15 mouse cellular contexts compared by ENCODE assay signal in genomic region chr7:40275658-40276057, GRCm38 (mm10).
DNase-seq lines count a peak whose midpoint lies in the region; ATAC-seq and TF ChIP-seq lines count a peak whose summit lies in the region.
"Had no signal": no experiment of that assay in that cellular context is flagged by ENCODE, and none has a peak within 500 bp of the region (broad histone marks: within the 10 kb centered on the region; RNA-seq: fewer than 3 reads in every experiment).

No protein-coding gene starts in this region.

- no peaks in the 10 kb centered on the region for H3K36me3 ChIP-seq in hindbrain, embryonic 10.5 days
- H3K36me3 ChIP-seq in limb, embryonic 14.5 days (ENCODE audit: control insufficient read depth, insufficient read depth, low read length), result no peaks in the 10 kb centered on the region
- no peaks in the 10 kb centered on the region for H3K36me3 ChIP-seq in kidney, embryonic 14.5 days (ENCODE audit: control insufficient read depth, insufficient read depth, low read length)
- H3K36me3 ChIP-seq: heart, embryonic 15.5 days; kidney, embryonic 15.5 days had no signal

- H3K27me3 ChIP-seq in hindbrain, embryonic 10.5 days (ENCODE audit: insufficient read depth, poor library complexity, severe bottlenecking), result no peaks in the 10 kb centered on the region
- H3K27me3 ChIP-seq in limb, embryonic 14.5 days (ENCODE audit: control insufficient read depth, insufficient read depth, low read length), result no peaks in the 10 kb centered on the region
- no peaks in the 10 kb centered on the region for H3K27me3 ChIP-seq in kidney, embryonic 14.5 days (ENCODE audit: control insufficient read depth, insufficient read depth, low read length)
- H3K27me3 ChIP-seq: heart, embryonic 15.5 days; kidney, embryonic 15.5 days had no signal

- no peak for TF ChIP-seq POLR2A in limb, embryonic 14.5 days (IDR thresholded peaks at IDR 0.05; ENCODE audit: borderline replicate concordance, extremely low read depth, insufficient read depth, insufficient read length)

- DNase-seq in heart, adult 11 months, result peak; percentile 45
- DNase-seq in heart, adult 18-20 months, result no peak
- DNase-seq in embryo, embryonic 10.5 days (ENCODE audit: low spot score), result peak; percentile 30
- DNase-seq in hindbrain, embryonic 10.5 days (ENCODE audit: low spot score), result peak; percentile 40
- peak; percentile 39 for DNase-seq in limb, embryonic 14.5 days (ENCODE audit: low spot score)
- DNase-seq in layer of hippocampus, adult 18-20 months (ENCODE audit: low spot score in 2 of 2), result no peak
- DNase-seq: B cell, adult 2 months; cerebellum, adult 2 months; gastrocnemius, postnatal 25 days; right cerebral cortex, adult 18-20 months had no signal

- no peak overlapping the region for H3K9ac ChIP-seq in limb, embryonic 14.5 days (ENCODE audit: low read depth, low read length, severe bottlenecking)
- no peak overlapping the region for H3K9ac ChIP-seq in kidney, embryonic 14.5 days (ENCODE audit: low read depth, low read length)
- H3K9ac ChIP-seq: heart, embryonic 15.5 days; kidney, embryonic 15.5 days had no signal

- ATAC-seq in limb, embryonic 14.5 days (ENCODE audit: low FRiP score, low read depth), result peak; percentile 84
- ATAC-seq in megakaryocyte-erythroid progenitor cell, adult 5-6 weeks (replicated peaks; ENCODE audit: low FRiP score, low TSS enrichment, poor library complexity, severe bottlenecking), result no peak
- ATAC-seq in kidney, embryonic 14.5 days (ENCODE audit: low FRiP score, low TSS enrichment), result no peak

- WGBS in hindbrain, embryonic 10.5 days, result 15% methylated on average over 4 of the region's 4 CpGs
- 41% methylated on average over 4 of the region's 4 CpGs for WGBS in limb, embryonic 14.5 days
- 25% methylated on average over 4 of the region's 4 CpGs for WGBS in kidney, embryonic 14.5 days

- no peak overlapping the region for H3K4me2 ChIP-seq in limb, embryonic 14.5 days (replicated peaks; ENCODE audit: low read depth, low read length, severe bottlenecking)
- H3K4me2 ChIP-seq in kidney, embryonic 14.5 days (replicated peaks; ENCODE audit: low read depth, low read length), result no peak overlapping the region
- H3K4me2 ChIP-seq: heart, embryonic 15.5 days; kidney, embryonic 15.5 days had no signal

- peaks cover 24% of the 10 kb centered on the region for H3K4me1 ChIP-seq in hindbrain, embryonic 10.5 days (replicated peaks)
- no peaks in the 10 kb centered on the region for H3K4me1 ChIP-seq in limb, embryonic 14.5 days (ENCODE audit: control insufficient read depth, insufficient read depth, low read length)
- H3K4me1 ChIP-seq in kidney, embryonic 14.5 days (ENCODE audit: control insufficient read depth, insufficient read depth, low read length), result no peaks in the 10 kb centered on the region
- H3K4me1 ChIP-seq: heart, embryonic 15.5 days had no signal

- no peaks in the 10 kb centered on the region for H3K9me3 ChIP-seq in hindbrain, embryonic 10.5 days
- no peaks in the 10 kb centered on the region for H3K9me3 ChIP-seq in limb, embryonic 14.5 days (ENCODE audit: control insufficient read depth, low read length)
- H3K9me3 ChIP-seq in kidney, embryonic 14.5 days (ENCODE audit: control insufficient read depth, low read length), result no peaks in the 10 kb centered on the region
- H3K9me3 ChIP-seq: heart, embryonic 15.5 days; kidney, embryonic 15.5 days had no signal

- H3K27ac ChIP-seq in hindbrain, embryonic 10.5 days, result peak overlapping the region; percentile 71
- H3K27ac ChIP-seq in limb, embryonic 14.5 days (replicated peaks; ENCODE audit: low read depth, low read length), result no peak overlapping the region
- H3K27ac ChIP-seq in kidney, embryonic 14.5 days (ENCODE audit: low read depth, low read length), result no peak overlapping the region
- H3K27ac ChIP-seq: heart, embryonic 15.5 days; kidney, embryonic 15.5 days; macrophage had no signal

- no peak overlapping the region for H3K4me3 ChIP-seq in hindbrain, embryonic 10.5 days
- H3K4me3 ChIP-seq in limb, embryonic 14.5 days (replicated peaks; ENCODE audit: low read length), result no peak overlapping the region
- no peak overlapping the region for H3K4me3 ChIP-seq in kidney, embryonic 14.5 days (ENCODE audit: low read length)
- H3K4me3 ChIP-seq: heart, embryonic 15.5 days; kidney, embryonic 15.5 days had no signal

Comparison
In these comparisons a context has a peak if more than half of its experiments do, and no peak if none do; other contexts are left out.
1. DNase-seq: peak in heart, adult 11 months (single experiment), embryo, embryonic 10.5 days (single experiment), hindbrain, embryonic 10.5 days (single experiment) and limb, embryonic 14.5 days (single experiment); none in heart, adult 18-20 months (0 of 2) and layer of hippocampus, adult 18-20 months (0 of 2).